1 mouse cellular context compared by ENCODE assay signal in the genomic region with DNA sequence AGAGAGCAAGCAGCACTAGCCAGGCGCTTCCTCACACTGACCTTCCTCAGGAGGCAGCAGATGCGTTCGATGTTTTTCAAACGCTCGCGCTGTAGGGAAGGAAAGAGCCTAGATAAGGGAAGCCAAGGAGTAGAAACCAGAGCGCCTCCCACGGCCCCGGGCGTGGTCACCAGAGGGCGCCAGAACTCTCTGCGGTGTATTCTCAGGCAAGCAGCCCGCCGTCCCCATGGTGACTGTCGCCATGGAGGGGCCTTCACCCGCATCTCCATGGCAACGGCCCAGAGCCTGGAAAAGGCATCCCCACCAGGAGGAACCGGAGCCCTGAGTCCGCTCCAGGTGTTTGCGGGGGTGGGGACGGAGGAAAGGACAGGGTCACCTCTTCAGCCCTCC.
TF ChIP-seq lines count a peak whose summit lies in the region.

No protein-coding gene starts in this region.

TF ChIP-seq in CH12.LX, 34 proteins besides CTCF, POLR2A, EP300 and RAD21 (continued from another document):
- TF ChIP-seq MEF2A (IDR thresholded peaks at IDR 0.05; ENCODE audit: borderline replicate concordance, low read depth, low read length) = no peak
- TF ChIP-seq MYC (IDR thresholded peaks at IDR 0.05; ENCODE audit: low read depth, low read length) = no peak
- peak; percentile 49; the same call in 1 of the 2 replicates for TF ChIP-seq SIN3A (IDR thresholded peaks at IDR 0.05; ENCODE audit: low read length)
- TF ChIP-seq ELF1 (IDR thresholded peaks at IDR 0.05; ENCODE audit: low read depth, low read length) = 0 out of 2 replicates have a peak, but pooled peaks have one; percentile 48
- TF ChIP-seq MXI1 (IDR thresholded peaks at IDR 0.05; ENCODE audit: low read depth, low read length) = peak; percentile 98
- no peak for TF ChIP-seq USF2 (conservative IDR thresholded peaks at IDR 0.05; ENCODE audit: low read depth, low read length)
- no peak for TF ChIP-seq E2F4 (IDR thresholded peaks at IDR 0.05; ENCODE audit: insufficient replicate concordance, low read depth, low read length)
- TF ChIP-seq USF1 (IDR thresholded peaks at IDR 0.05; ENCODE audit: low read depth, low read length) = no peak
- 0 out of 2 replicates have a peak, but pooled peaks have one; percentile 36 for TF ChIP-seq NRF1 (IDR thresholded peaks at IDR 0.05; ENCODE audit: low read depth, low read length)
- TF ChIP-seq JUND (conservative IDR thresholded peaks at IDR 0.05; ENCODE audit: low read depth, low read length) = no peak
- no peak for TF ChIP-seq MAFK (IDR thresholded peaks at IDR 0.05; ENCODE audit: insufficient replicate concordance, low read length)
- no peak for TF ChIP-seq ETS1 (conservative IDR thresholded peaks at IDR 0.05; ENCODE audit: low read depth, low read length)
- no peak for TF ChIP-seq HCFC1 (IDR thresholded peaks at IDR 0.05; ENCODE audit: low read depth, low read length)
- TF ChIP-seq CHD1 (IDR thresholded peaks at IDR 0.05; ENCODE audit: low read depth, low read length) = no peak
- no peak for TF ChIP-seq NELFE (IDR thresholded peaks at IDR 0.05; ENCODE audit: low read depth, low read length)
- TF ChIP-seq POLR2AphosphoS2 (IDR thresholded peaks at IDR 0.05; ENCODE audit: low read depth, low read length) = no peak
- peak; percentile 88 for TF ChIP-seq SMC3 (IDR thresholded peaks at IDR 0.05; ENCODE audit: low read depth, low read length)
- TF ChIP-seq JUN (IDR thresholded peaks at IDR 0.05; ENCODE audit: insufficient read depth, low read depth, low read length) = no peak
- no peak for TF ChIP-seq ZKSCAN1 (IDR thresholded peaks at IDR 0.05; ENCODE audit: borderline replicate concordance, low read depth, low read length)
- no peak for TF ChIP-seq MAZ (IDR thresholded peaks at IDR 0.05; ENCODE audit: low read depth, low read length)
